Mouse (Mus musculus) central nervous system, embryonic 11.5 days (tissue): ENCODE measurements around the gene Olfr799. TPM values are rescaled to one million over a fixed set of nuclear protein-coding genes. Genes with fewer than 3 reads are reported as not detected.

ENCODE experiments used
- polyA plus RNA-seq: library from polyadenylated mRNA; depleted of rRNA; stranded (reverse); fragments of >200 nt; gene quantifications from 2 replicates; pipeline ENCODE4 v1.2.3, GENCODE M21; 2012; rRNA removed

Olfr799 gene
- not detected in 2 replicates for polyA plus RNA-seq

DNA sequence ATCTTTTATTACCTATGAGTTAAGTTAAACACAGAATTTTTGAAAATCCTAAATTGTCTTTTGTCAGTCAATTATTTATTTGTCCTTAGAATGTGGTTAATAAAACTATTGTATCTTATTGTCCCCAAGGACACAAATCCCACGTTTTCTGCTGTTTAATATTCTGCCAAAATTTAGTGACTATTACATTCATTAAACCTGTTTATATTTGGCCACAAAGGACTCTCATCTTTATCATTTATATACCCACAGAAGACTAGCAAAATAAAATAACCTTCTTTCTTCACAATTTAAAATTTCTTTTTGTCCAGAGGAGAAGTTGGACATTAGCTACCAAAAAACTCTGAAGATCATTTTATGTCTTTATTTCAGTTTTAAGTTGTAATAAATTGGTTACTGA, at the start of gene Olfr799:
TSS of gene Olfr799 (plus strand) at position 301 of the 400 bp plus-strand sequence.

DNA sequence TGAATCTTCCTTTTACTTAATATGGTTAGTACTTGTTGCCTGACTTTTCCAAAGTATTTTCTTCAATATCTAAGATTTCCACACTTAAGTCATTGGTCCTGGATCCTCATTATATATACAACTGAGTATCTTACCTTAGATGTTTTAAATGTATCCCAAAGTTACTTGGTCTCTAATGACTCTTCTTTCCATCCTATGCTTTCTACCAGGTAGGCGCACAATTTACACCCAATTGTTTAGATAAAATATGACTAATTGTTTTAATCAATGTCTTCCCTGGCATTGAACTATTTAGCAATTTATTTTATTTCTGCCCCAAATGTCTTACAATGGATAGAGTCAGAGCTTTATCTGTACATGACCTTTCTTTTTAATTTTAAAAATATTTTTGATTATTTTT, 24.8 kb upstream of the Olfr799 start, which contains the start of gene Olfr796:
TSS of gene Olfr796 (minus strand) at position 101 of the 400 bp plus-strand sequence.

DNA sequence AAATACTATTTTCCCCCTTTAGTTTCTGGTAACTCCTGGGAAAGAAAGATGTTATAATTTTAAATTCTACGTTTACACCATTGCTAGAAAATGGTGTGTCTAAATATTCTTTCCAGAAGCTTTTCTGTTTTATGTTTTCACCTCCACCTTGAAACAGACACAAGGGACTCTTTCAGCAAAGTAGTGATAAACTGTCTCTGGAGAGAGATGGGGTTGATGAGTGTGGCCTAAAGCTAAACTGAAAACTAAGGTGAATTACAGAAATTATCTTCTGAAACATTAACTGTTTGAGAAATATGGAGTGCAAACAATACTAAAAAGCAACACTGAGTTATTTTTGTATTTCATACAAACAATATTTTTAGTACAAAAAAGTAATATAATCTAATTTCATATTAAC, 9.4 kb upstream of the Olfr799 start, which contains the start of gene Olfr798:
TSS of gene Olfr798 (minus strand) at position 101 of the 400 bp plus-strand sequence.

DNA sequence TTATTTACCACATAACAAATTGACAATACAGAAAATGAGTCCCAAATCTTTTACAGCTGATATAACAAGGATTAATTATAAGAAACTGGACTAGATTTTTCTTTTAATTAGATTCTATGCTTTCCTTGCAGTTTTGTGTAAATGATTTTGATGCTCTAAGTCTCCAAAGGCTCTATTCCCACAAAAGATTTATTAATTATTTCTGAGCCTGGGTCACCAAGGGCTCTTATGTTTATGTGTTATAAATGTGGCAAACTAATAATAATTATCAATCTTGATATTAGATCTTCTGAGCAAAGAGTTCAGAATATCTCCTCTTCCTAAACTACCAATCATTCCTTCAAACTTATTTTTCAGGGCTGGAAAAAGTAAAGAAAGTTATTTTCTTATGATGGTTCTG, 20.1 kb downstream of the Olfr799 start, which contains the start of gene Olfr800:
TSS of gene Olfr800 (plus strand) at position 301 of the 400 bp plus-strand sequence.

DNA sequence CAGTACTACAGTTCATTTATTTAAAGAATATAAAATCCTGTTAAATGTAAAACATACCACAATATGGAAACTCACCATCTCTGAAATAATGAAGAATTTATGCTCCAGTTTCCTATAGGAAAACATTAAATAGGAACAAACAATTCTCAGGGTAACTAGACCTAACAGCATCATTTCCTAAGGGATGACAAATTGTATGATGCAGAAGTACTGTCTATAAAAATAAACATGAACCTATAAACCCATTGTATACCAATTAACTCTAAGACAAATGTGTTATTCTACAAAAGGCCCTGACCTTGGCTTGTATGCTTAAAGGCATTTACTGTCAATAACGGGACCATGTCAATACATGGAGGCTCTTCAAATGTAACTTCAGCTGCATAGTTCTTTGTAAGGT, 36.5 kb downstream of the Olfr799 start, which contains the start of gene Olfr801:
TSS of gene Olfr801 (minus strand) at position 101 of the 400 bp plus-strand sequence.

DNA sequence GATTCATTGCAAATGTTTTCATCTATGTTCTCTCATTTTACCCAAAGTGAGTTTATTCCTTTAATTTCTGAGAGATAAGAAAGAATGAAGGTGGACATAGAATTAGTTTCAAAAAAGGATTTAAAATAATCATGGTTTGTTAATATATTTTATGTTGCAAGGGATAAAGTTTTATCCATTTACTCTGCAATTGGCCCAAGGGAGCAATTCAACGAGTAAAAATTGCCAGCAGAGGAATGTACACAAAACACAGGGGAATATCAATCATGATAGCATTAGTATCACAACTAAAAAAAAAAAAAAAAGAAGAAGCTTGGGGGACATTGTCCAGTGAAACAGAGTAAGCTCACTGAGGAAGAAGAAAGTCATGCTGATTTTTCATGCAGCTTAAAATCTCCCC, 50.8 kb downstream of the Olfr799 start, which contains the start of gene Olfr802:
TSS of gene Olfr802 (minus strand) at position 101 of the 400 bp plus-strand sequence.

DNA sequence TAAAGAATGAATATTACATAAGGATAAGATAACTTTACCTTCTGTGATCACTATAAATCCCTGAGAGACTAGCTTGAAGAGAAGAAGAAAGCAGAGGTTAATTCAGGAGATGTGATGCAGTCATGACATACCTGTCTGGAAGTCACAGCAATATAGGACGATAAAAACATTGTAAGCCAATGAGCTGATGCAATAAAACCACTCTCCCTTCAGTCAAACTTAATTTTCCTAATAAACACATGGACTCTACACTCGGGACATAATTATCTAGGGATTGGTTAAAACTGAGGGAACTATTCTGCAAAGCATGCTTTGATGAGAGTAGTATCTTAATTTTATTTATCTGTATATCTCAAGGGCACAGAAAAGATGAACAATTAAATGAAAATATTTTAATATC, 56.9 kb downstream of the Olfr799 start, which contains the start of gene Olfr803:
TSS of gene Olfr803 (minus strand) at position 101 of the 400 bp plus-strand sequence.

Other genes starting within 250 kb of the Olfr799 start
- gene Olfr785, start 232.1 kb upstream of the Olfr799 start, polyA plus RNA-seq, result not detected in 2 replicates
- gene Olfr786, start 210.2 kb upstream of the Olfr799 start, polyA plus RNA-seq, result not detected in 2 replicates
- gene Olfr787, start 175.6 kb upstream of the Olfr799 start, polyA plus RNA-seq, result not detected in 2 replicates
- gene Olfr788, start 166.5 kb upstream of the Olfr799 start, polyA plus RNA-seq, result not detected in 2 replicates
- gene Olfr789, start 152.7 kb upstream of the Olfr799 start, polyA plus RNA-seq, result not detected in 2 replicates
- gene Olfr790, start 139.0 kb upstream of the Olfr799 start, polyA plus RNA-seq, result not detected in 2 replicates
- not detected in 2 replicates for gene Olfr791, start 115.7 kb upstream of the Olfr799 start, polyA plus RNA-seq
- not detected in 2 replicates for gene Olfr792, start 98.3 kb upstream of the Olfr799 start, polyA plus RNA-seq
- gene Olfr794, start 69.8 kb upstream of the Olfr799 start, polyA plus RNA-seq, result not detected in 2 replicates
- not detected in 2 replicates for gene Olfr796, start 24.9 kb upstream of the Olfr799 start, polyA plus RNA-seq
- gene Olfr798, start 9.6 kb upstream of the Olfr799 start, polyA plus RNA-seq, result not detected in 2 replicates
- not detected in 2 replicates for gene Olfr800, start 20.2 kb downstream of the Olfr799 start, polyA plus RNA-seq
- gene Olfr801, start 36.4 kb downstream of the Olfr799 start, polyA plus RNA-seq, result not detected in 2 replicates
- not detected in 2 replicates for gene Olfr802, start 50.7 kb downstream of the Olfr799 start, polyA plus RNA-seq
- gene Olfr803, start 56.8 kb downstream of the Olfr799 start, polyA plus RNA-seq, result not detected in 2 replicates
- not detected in 2 replicates for gene Olfr804, start 65.7 kb downstream of the Olfr799 start, polyA plus RNA-seq
- not detected in 2 replicates for gene Olfr805, start 91.9 kb downstream of the Olfr799 start, polyA plus RNA-seq
- not detected in 2 replicates for gene Olfr806, start 104.4 kb downstream of the Olfr799 start, polyA plus RNA-seq
- not detected in 2 replicates for gene Olfr807, start 120.3 kb downstream of the Olfr799 start, polyA plus RNA-seq
- not detected in 2 replicates for gene Olfr808, start 128.0 kb downstream of the Olfr799 start, polyA plus RNA-seq
- gene Olfr809, start 137.2 kb downstream of the Olfr799 start, polyA plus RNA-seq, result not detected in 2 replicates
- gene Olfr810, start 157.4 kb downstream of the Olfr799 start, polyA plus RNA-seq, result not detected in 2 replicates
- gene Olfr811, start 166.9 kb downstream of the Olfr799 start, polyA plus RNA-seq, result not detected in 2 replicates
- gene Olfr812, start 208.6 kb downstream of the Olfr799 start, polyA plus RNA-seq, result not detected in 2 replicates
- not detected in 2 replicates for gene Olfr813, start 217.9 kb downstream of the Olfr799 start, polyA plus RNA-seq
- not detected in 2 replicates for gene Olfr814, start 242.4 kb downstream of the Olfr799 start, polyA plus RNA-seq